Mouse (Mus musculus) embryonic facial prominence, embryonic 11.5 days (tissue): ENCODE measurements around the gene Pglyrp4. TPM values are rescaled to one million over a fixed set of nuclear protein-coding genes. Genes with fewer than 3 reads are reported as not detected.
"Not testable (repeated sequence)": the region's sequence is repeated elsewhere in the genome, so short reads cannot be mapped to it uniquely, and the experiment has no call there.

Experiments
- ATAC-seq: fragments of 200-750 bp; cut with Nextera tagmentation; replicated peaks from 2 replicates; pipeline ENCODE4 v1.8.0; 2017; ENCODE audit warnings: low read depth; ENCODE audit not compliant: insufficient number of reproducible peaks, low FRiP score, low TSS enrichment
- DNase-seq: peaks from one replicate; pipeline ENCODE4 v3.0.0-alpha.2; 2015; ENCODE audit warnings: low spot score
- H3K27ac ChIP-seq: fragments of 300-500 bp; sonication (generic); replicated peaks from 2 replicates; pipeline ENCODE4 v1.5.1; 2014; ENCODE audit warnings: mild to moderate bottlenecking, low read depth, low read length, control low read depth
- H3K27me3 ChIP-seq: fragments of 300-500 bp; sonication (generic); 2 replicates; pipeline ENCODE4 v1.6.1; 2014; ENCODE audit warnings: mild to moderate bottlenecking, low read length, moderate library complexity, mixed read lengths; ENCODE audit not compliant: control insufficient read depth, insufficient read depth
- H3K36me3 ChIP-seq: fragments of 300-500 bp; sonication (generic); replicated peaks from 2 replicates; pipeline ENCODE4 v1.6.1; 2014; ENCODE audit warnings: low read depth, mild to moderate bottlenecking, low read length, moderate library complexity, mixed read lengths; ENCODE audit not compliant: control insufficient read depth, insufficient read depth
- H3K4me1 ChIP-seq: fragments of 300-500 bp; sonication (generic); 2 replicates; pipeline ENCODE4 v1.6.1; 2014; ENCODE audit warnings: low read length, mixed read lengths; ENCODE audit not compliant: control insufficient read depth, insufficient read depth
- H3K4me2 ChIP-seq: fragments of 300-500 bp; sonication (generic); 2 replicates; pipeline ENCODE4 v1.6.1; 2014; ENCODE audit warnings: low read depth, mild to moderate bottlenecking, control low read depth, low read length, moderate library complexity
- H3K4me3 ChIP-seq: fragments of 300-500 bp; sonication (generic); 2 replicates; pipeline ENCODE4 v1.5.1; 2014; ENCODE audit warnings: low read depth, low read length, control low read depth
- H3K9ac ChIP-seq: fragments of 300-500 bp; sonication (generic); replicated peaks from 2 replicates; pipeline ENCODE4 v1.6.1; 2014; ENCODE audit warnings: mild to moderate bottlenecking, control low read depth, low read length
- H3K9me3 ChIP-seq: fragments of 300-500 bp; sonication (generic); replicated peaks from 2 replicates; pipeline ENCODE4 v1.6.1; 2016; ENCODE audit warnings: mild to moderate bottlenecking, low read length, inconsistent platforms, mixed read lengths; ENCODE audit not compliant: control insufficient read depth
- whole genome bisulfite sequencing: fragments of 180-500 bp; shearing (Covaris S2); extraction: QIAGEN DNeasy Blood & Tissue Kit; methylation state at CpG from one replicate; pipeline ENCODE4 v1.1.7; 2014; 5-methylcytosine and 5-hydroxymethylcytosine counted together
- polyA plus RNA-seq: library from polyadenylated mRNA; unstranded; fragments of >200 nt; fragmentation: Nextera tagmentation; extraction: Ambion mirVana; gene quantifications from 2 replicates; pipeline ENCODE4 v1.2.1, GENCODE M21; 2014

The Pglyrp4 gene
- polyA plus RNA-seq, 1 experiment from 2014 or later, result not detected

- WGBS, result 50% methylated on average over 12 of the region's 12 CpGs
- H3K27ac ChIP-seq, result no peak overlapping the region
- H3K27me3 ChIP-seq, result no peaks in the 10 kb centered on the region
- no peaks in the 10 kb centered on the region for H3K9me3 ChIP-seq
- no peaks in the 10 kb centered on the region for H3K36me3 ChIP-seq
- ATAC-seq (no peak; the same call in 1 of the 2 replicates), DNase-seq (peak; percentile 93)
- H3K4me1 ChIP-seq, result no peaks in the 10 kb centered on the region
- H3K4me2 ChIP-seq, result no peak overlapping the region
- no peak overlapping the region for H3K4me3 ChIP-seq
- no peak overlapping the region for H3K9ac ChIP-seq
These were observed 16.9 kb upstream of the Pglyrp4 start for GRCm38 (mm10) chr3:90709591-90710460.

GRCm38 (mm10) chr3:90749658-90750057, 23.0 kb downstream of the Pglyrp4 start:
- Histone ChIP-seq H3K4me2 (no peak overlapping the region), H3K4me3 (no peak overlapping the region), H3K27me3 (no peaks in the 10 kb centered on the region), H3K9ac (no peak overlapping the region), H3K27ac (no peak overlapping the region), H3K36me3 (no peaks in the 10 kb centered on the region), H3K4me1 (no peaks in the 10 kb centered on the region), H3K9me3 (no peaks in the 10 kb centered on the region)
- ATAC-seq (no peak), DNase-seq (no peak)
- 92% methylated on average over 1 of the region's 1 CpGs for WGBS

- DNase-seq, ATAC-seq, H3K4me1 ChIP-seq, H3K36me3 ChIP-seq, H3K27me3 ChIP-seq, H3K27ac ChIP-seq, H3K9ac ChIP-seq, H3K4me2 ChIP-seq, H3K4me3 ChIP-seq, H3K9me3 ChIP-seq: not testable (repeated sequence)
- 83% methylated on average over 1 of the region's 1 CpGs for WGBS
These were observed 51.1 kb downstream of the Pglyrp4 start, which contains the start of gene Gm5849 for GRCm38 (mm10) chr3:90777776-90778175. TSS of gene Gm5849 (minus strand) at chr3:90777876.

Other genes with a start within 250 kb of the Pglyrp4 start
- 63.3 and 65.8 TPM in 2 replicates for gene Snapin, start 235.9 kb upstream of the Pglyrp4 start, polyA plus RNA-seq
- gene Chtop, start 217.4 kb upstream of the Pglyrp4 start, polyA plus RNA-seq, result 126 and 132 TPM in 2 replicates
- gene S100a1, start 212.5 kb upstream of the Pglyrp4 start, polyA plus RNA-seq, result 8.4 and 13.4 TPM in 2 replicates
- 12.9 and 14.6 TPM in 2 replicates for gene S100a13, start 212.5 kb upstream of the Pglyrp4 start, polyA plus RNA-seq
- gene S100a14, start 200.1 kb upstream of the Pglyrp4 start, polyA plus RNA-seq, result 0.32 TPM in 1 of 2 replicates, not detected in the other
- gene S100a16, start 189.7 kb upstream of the Pglyrp4 start, polyA plus RNA-seq, result 48.2 and 52.1 TPM in 2 replicates
- not detected in 2 replicates for gene S100a3, start 166.3 kb upstream of the Pglyrp4 start, polyA plus RNA-seq
- gene S100a2, start 136.7 kb upstream of the Pglyrp4 start, polyA plus RNA-seq, result not detected in 2 replicates
- not detected in 2 replicates for gene Gm42674, start 125.0 kb upstream of the Pglyrp4 start, polyA plus RNA-seq
- 3.4 and 3.9 TPM in 2 replicates for gene S100a4, start 123.1 kb upstream of the Pglyrp4 start, polyA plus RNA-seq
- gene S100a5, start 118.4 kb upstream of the Pglyrp4 start, polyA plus RNA-seq, result not detected in 2 replicates
- 23.7 and 25.3 TPM in 2 replicates for gene S100a6, start 114.0 kb upstream of the Pglyrp4 start, polyA plus RNA-seq
- not detected in 2 replicates for gene S100a7a, start 72.9 kb upstream of the Pglyrp4 start, polyA plus RNA-seq
- 10.5 and 13.2 TPM in 2 replicates for gene S100a8, start 57.9 kb upstream of the Pglyrp4 start, polyA plus RNA-seq
- 5.7 and 5.8 TPM in 2 replicates for gene S100a9, start 31.2 kb upstream of the Pglyrp4 start, polyA plus RNA-seq
- not detected in 2 replicates for gene Gm5849, start 51.0 kb downstream of the Pglyrp4 start, polyA plus RNA-seq